Mouse (Mus musculus) B cell, adult 2 months (primary cell): ENCODE results near the gene Klrg2.
"Not testable (repeated sequence)": the region's sequence is repeated elsewhere in the genome, so short reads cannot be mapped to it uniquely, and the experiment has no call there.

Experiments
- DNase-seq, 2 experiments: peaks; one replicate each; pipeline ENCODE4 v3.0.0; 2022

Klrg2 gene

GRCm38 (mm10) chr6:38636852-38637618, at the start of gene Klrg2:
TSS of gene Klrg2 (minus strand) at chr6:38637242.
- DNase-seq, result peak; percentile 37 to 47

- no peak for DNase-seq
Measured at GRCm38 (mm10) chr6:38682532-38682931, 45.5 kb upstream of the Klrg2 start.

- DNase-seq, result no peak
Measured at GRCm38 (mm10) chr6:38677629-38678028, 40.6 kb upstream of the Klrg2 start.

GRCm38 (mm10) chr6:38676723-38677122, 39.7 kb upstream of the Klrg2 start:
- no peak for DNase-seq

GRCm38 (mm10) chr6:38676217-38676616, 39.2 kb upstream of the Klrg2 start:
- no peak for DNase-seq

- DNase-seq, result no peak
Measured at GRCm38 (mm10) chr6:38672011-38672410, 35.0 kb upstream of the Klrg2 start.

- DNase-seq, result no peak
Measured at GRCm38 (mm10) chr6:38671270-38671669, 34.2 kb upstream of the Klrg2 start.

- DNase-seq, result not testable (repeated sequence)
Measured at GRCm38 (mm10) chr6:38670488-38670887, 33.4 kb upstream of the Klrg2 start.

GRCm38 (mm10) chr6:38669580-38669979, 32.5 kb upstream of the Klrg2 start:
- DNase-seq, result peak; percentile 27 to 42

- no peak for DNase-seq
Measured at GRCm38 (mm10) chr6:38662714-38663615, 25.9 kb upstream of the Klrg2 start, which contains the start of gene Clec2l. TSS of gene Clec2l (plus strand) at chr6:38663069.

GRCm38 (mm10) chr6:38661626-38662025, 24.6 kb upstream of the Klrg2 start:
- no peak for DNase-seq

- DNase-seq, result peak; percentile 74 to 75
Measured at GRCm38 (mm10) chr6:38650263-38650937, 13.4 kb upstream of the Klrg2 start.

GRCm38 (mm10) chr6:38649545-38649944, 12.5 kb upstream of the Klrg2 start:
- DNase-seq, result peak; percentile 50 to 53

GRCm38 (mm10) chr6:38643039-38643438, 6.0 kb upstream of the Klrg2 start:
- no peak for DNase-seq

- DNase-seq, result no peak
Measured at GRCm38 (mm10) chr6:38642593-38642992, 5.6 kb upstream of the Klrg2 start.

- DNase-seq, result no peak
Measured at GRCm38 (mm10) chr6:38641645-38642044, 4.6 kb upstream of the Klrg2 start.

- no peak for DNase-seq
Measured at GRCm38 (mm10) chr6:38641228-38641627, 4.2 kb upstream of the Klrg2 start.

- no peak for DNase-seq
Measured at GRCm38 (mm10) chr6:38640401-38640800, 3.4 kb upstream of the Klrg2 start.

GRCm38 (mm10) chr6:38635941-38636851, 846 bp downstream of the Klrg2 start:
- DNase-seq, result peak; percentile 42 to 45

- DNase-seq, result no peak
Measured at GRCm38 (mm10) chr6:38634461-38634860, 2.6 kb downstream of the Klrg2 start.

GRCm38 (mm10) chr6:38632826-38633225, 4.2 kb downstream of the Klrg2 start:
- DNase-seq, result no peak

- DNase-seq, result no peak
Measured at GRCm38 (mm10) chr6:38629556-38629955, 7.5 kb downstream of the Klrg2 start.
